Mouse (Mus musculus): Measurements from ENCODE around the gene Ocm.
"Not testable (repeated sequence)": the region's sequence is repeated elsewhere in the genome, so short reads cannot be mapped to it uniquely, and the experiment has no call there.

Ocm gene

GRCm38 (mm10) chr5:144026620-144027263 is at the start of gene Ocm:
Gene Ocm (minus strand): TSS chr5:144026670.
- DNase-seq (ENCODE audit: low read depth, low spot score): no peak

- DNase-seq (ENCODE audit: low read depth, low spot score): no peak
Observed at GRCm38 (mm10) chr5:144071249-144071648, 44.8 kb upstream of the Ocm start.

GRCm38 (mm10) chr5:144070064-144070463 is 43.6 kb upstream of the Ocm start:
- DNase-seq (ENCODE audit: low read depth, low spot score): no peak

GRCm38 (mm10) chr5:144066036-144066435 is 39.6 kb upstream of the Ocm start:
- DNase-seq (ENCODE audit: low read depth, low spot score): no peak

- no peak for DNase-seq (ENCODE audit: low read depth, low spot score)
Observed at GRCm38 (mm10) chr5:144064093-144064492, 37.6 kb upstream of the Ocm start.

GRCm38 (mm10) chr5:144054340-144054739 is 27.9 kb upstream of the Ocm start:
- DNase-seq (ENCODE audit: low read depth, low spot score): no peak

GRCm38 (mm10) chr5:144053450-144053849 is 27.0 kb upstream of the Ocm start:
- no peak for DNase-seq (ENCODE audit: low read depth, low spot score)

GRCm38 (mm10) chr5:144051268-144051667 is 24.8 kb upstream of the Ocm start:
- DNase-seq (ENCODE audit: low read depth, low spot score): no peak

- no peak for DNase-seq (ENCODE audit: low read depth, low spot score)
Observed at GRCm38 (mm10) chr5:144049881-144050280, 23.4 kb upstream of the Ocm start.

- DNase-seq (ENCODE audit: low read depth, low spot score): no peak
Observed at GRCm38 (mm10) chr5:144047324-144047723, 20.9 kb upstream of the Ocm start.

GRCm38 (mm10) chr5:144043166-144043565 is 16.7 kb upstream of the Ocm start:
- no peak for DNase-seq (ENCODE audit: low read depth, low spot score)

GRCm38 (mm10) chr5:144040720-144041364 is 14.4 kb upstream of the Ocm start:
- DNase-seq (ENCODE audit: low read depth, low spot score): peak; percentile 22

- no peak for DNase-seq (ENCODE audit: low read depth, low spot score)
Observed at GRCm38 (mm10) chr5:144039886-144040285, 13.4 kb upstream of the Ocm start.

GRCm38 (mm10) chr5:144039156-144039675 is 12.7 kb upstream of the Ocm start:
- no peak for DNase-seq (ENCODE audit: low read depth, low spot score)

- DNase-seq (ENCODE audit: low read depth, low spot score): no peak
Observed at GRCm38 (mm10) chr5:144036952-144037351, 10.5 kb upstream of the Ocm start.

GRCm38 (mm10) chr5:144034567-144034966 is 8.1 kb upstream of the Ocm start:
- no peak for DNase-seq (ENCODE audit: low read depth, low spot score)

- no peak for DNase-seq (ENCODE audit: low read depth, low spot score)
Observed at GRCm38 (mm10) chr5:144032491-144032890, 6.0 kb upstream of the Ocm start.

GRCm38 (mm10) chr5:144015845-144016244 is 10.6 kb downstream of the Ocm start:
- DNase-seq (ENCODE audit: low read depth, low spot score): no peak

GRCm38 (mm10) chr5:144015312-144015650 is 11.2 kb downstream of the Ocm start:
- DNase-seq (ENCODE audit: low read depth, low spot score): no peak

- peak; percentile 73 for DNase-seq (ENCODE audit: low read depth, low spot score)
Observed at GRCm38 (mm10) chr5:144014551-144015311, 11.7 kb downstream of the Ocm start, which contains the start of gene Ccz1. Gene Ccz1 (minus strand): TSS chr5:144014877.

- DNase-seq (ENCODE audit: low read depth, low spot score): not testable (repeated sequence)
Observed at GRCm38 (mm10) chr5:144013366-144014134, 12.9 kb downstream of the Ocm start.

All from skeletal muscle tissue, adult 2 months (tissue).